Mouse (Mus musculus) megakaryocyte progenitor cell, adult 5-6 weeks (primary cell): ENCODE results near the gene Coro2b. TPM values are rescaled to one million over a fixed set of nuclear protein-coding genes. Genes with fewer than 3 reads are reported as not detected.
A peak's percentile ranks its signal among the peaks of the same experiment; 100 is the strongest.

ENCODE experiments used
- ATAC-seq: replicated peaks from 2 replicates; pipeline ENCODE4 v1.8.0; 2016; ENCODE audit warnings: mild to moderate bottlenecking, moderate TSS enrichment, inconsistent platforms; ENCODE audit not compliant: poor library complexity
- total RNA-seq, 2 experiments: library from RNA; stranded (forward) in 1 of 2; stranded (reverse) in 1 of 2; fragments of 157-497, 149-512 nt in 1 of 2; fragments of 200-1000 nt in 1 of 2; gene quantifications; 2 replicates each; pipeline versions ENCODE4 v1.2.3 to v1.2.4; 2015 to 2017

Gene Coro2b
- total RNA-seq, 2 experiments from 2014 or later = 0.30 TPM; not detected in 1

- ATAC-seq = no peak
Measured at GRCm38 (mm10) chr9:62480149-62480548, 56.7 kb downstream of the Coro2b start.

DNA sequence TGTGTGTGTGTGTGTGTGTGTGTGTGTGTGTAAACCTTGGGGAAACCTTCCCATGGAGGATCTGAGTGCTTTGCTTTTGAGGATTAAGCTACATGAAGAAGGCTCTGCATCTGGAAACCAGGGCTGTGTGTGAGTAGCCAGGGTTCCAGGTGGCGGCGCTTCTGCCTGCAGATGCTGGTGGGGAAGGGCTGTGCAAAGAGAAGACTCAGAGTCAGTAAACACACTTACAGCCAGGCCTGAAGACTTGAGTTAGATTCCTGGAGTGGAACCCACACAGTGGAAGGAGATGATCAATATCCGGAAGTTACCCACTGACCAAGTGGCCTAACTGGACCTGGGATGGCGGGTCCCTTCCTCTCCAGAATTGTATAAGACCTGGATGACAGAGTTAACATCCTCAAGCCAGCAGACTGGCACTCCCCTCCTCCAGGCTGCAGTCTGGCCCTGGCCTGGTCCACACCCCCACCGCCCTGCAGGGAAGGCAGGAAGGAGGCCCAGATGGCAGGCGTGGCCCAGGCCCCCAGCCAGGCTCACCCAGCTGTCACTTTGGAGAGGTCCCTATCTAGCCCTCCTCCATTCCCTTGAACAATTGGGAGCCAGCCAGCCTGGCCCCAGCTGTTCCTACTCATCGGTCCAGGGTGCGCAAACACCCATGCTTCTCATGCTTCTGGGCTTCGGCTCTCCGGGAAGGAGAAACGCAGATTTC is 59.9 kb downstream of the Coro2b start:
- ATAC-seq = no peak

DNA sequence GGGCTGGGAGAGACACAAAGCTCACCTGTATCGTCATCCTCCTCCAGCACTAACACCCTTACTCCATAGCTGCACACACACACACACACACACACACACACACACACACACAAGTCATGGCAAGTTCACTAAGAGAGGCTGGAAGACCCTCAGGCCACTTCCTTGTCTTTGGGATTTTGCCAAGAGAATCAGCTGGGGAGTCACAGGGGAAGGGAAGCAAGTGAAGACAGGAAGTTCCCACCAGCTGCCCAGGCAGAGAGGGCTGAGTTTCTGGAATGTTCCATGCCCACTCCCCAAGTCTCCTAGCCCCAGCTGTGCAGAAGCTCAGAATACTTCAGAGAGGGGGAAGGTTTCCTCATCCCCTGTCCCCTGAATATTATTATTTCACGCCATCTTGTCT is 62.6 kb downstream of the Coro2b start:
- no peak for ATAC-seq

GRCm38 (mm10) chr9:62471541-62472189 is 65.2 kb downstream of the Coro2b start:
- ATAC-seq = no peak

DNA sequence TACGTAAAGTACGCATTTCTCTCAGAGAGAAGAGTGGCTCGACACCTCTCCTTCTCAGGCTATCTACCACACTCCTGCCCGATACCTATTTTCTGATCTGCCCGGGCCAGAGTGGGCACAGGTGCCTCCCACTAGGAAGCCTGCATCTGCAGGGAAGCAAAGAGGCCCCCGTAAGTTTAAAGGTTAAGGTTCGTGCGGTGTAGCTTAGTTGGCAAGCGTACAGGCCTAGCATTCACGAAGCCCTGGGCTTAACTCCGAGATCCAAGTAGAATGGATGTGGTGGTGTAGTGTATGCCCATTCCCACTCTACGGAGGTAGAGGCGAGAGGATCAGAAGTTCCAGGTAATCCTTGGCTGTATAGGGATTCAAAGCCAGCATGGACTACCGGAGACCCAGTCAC is 65.8 kb downstream of the Coro2b start:
- ATAC-seq = no peak

- ATAC-seq = peak; percentile 98
Measured at GRCm38 (mm10) chr9:62470398-62470797, 66.4 kb downstream of the Coro2b start.

GRCm38 (mm10) chr9:62469696-62470095 is 67.1 kb downstream of the Coro2b start:
- no peak for ATAC-seq

DNA sequence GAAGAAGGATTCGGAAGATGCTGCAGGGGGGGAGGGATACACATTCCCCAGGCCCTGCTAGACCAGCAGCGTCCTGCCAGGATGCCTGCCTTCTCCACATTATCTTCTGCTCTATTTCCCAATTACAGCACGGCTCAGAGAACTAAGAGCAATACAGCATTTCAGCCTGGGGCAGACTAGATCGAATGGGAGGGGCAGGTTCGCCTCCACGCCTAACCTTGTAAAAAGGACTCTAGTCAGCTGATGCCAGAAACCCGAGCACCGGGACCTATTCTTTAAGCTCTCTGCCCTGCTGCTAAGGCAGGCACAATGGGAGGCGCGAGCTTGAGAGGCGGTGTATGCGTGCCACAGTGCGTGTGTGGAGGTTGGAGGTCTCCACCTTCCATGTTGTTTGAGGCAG is 67.7 kb downstream of the Coro2b start:
- no peak for ATAC-seq

GRCm38 (mm10) chr9:62467413-62467784 is 69.4 kb downstream of the Coro2b start:
- no peak for ATAC-seq

DNA sequence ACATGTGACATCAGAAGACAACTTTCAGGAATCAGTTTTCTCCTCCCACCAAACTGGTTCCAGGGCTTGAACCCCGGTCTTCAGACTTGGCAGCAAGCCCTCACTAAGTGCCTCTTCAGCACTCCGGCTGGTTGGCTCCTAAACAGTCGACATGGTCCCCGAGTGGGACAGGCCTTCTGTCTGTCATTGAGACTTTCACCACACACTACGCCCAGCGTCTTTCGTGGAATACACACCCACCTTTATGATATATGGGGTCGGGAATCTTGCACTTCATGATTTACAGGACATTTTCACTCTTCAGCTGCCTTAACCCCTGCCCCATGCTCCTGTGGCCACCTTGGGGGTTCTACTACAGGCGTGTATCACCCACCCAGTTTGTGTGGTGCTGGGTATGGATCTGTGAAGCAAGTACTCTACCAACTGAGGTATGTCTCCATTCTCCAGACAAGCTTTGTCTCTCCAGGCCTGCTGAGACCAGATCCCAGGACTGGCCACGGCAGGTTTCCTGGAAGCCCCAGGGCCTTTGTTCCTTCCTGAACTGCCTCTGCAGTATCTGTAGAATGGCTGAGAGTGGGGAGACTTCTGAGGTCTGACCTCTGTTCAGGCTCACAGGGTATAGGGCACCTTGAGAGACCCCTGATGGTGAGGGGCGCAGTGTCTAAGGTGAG is 70.0 kb downstream of the Coro2b start:
- no peak for ATAC-seq

DNA sequence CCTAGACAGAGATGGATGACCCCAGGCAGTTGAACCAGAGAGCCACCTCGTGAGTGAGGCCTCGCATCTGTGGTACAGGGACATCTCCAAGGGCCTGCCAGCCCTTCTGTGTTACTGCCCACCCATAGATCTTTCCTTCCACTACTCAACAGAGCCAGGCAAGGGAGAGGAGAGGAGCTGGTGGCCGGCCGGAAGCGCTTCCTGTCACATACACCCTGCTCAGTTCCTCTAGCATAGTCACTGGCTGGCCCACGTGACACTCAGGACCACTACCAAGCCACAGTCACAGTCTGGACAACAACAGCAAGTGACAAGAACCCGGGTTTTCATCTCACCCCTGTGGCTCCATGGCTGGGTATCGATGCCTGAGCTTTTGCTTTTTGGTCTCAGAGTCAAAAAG is 70.8 kb downstream of the Coro2b start:
- ATAC-seq = no peak

DNA sequence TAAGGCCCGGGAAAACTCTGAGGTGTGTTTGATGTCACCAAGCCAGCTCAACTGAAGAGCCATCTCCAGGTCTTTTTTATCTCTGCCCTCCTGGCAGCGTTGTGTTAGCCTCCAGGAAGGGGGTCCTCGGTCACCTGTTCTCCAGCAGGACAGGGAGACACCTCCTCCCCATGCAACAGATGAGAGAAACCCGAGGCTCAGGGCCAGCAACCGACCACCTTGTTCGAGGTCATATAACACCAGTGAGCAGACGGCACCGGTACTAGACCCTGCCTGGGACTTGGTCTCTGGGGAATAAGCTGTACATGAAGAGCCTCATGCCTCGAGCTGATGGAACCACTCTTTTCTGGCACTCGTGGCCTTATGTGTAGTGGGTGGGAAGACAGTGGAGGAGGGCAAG is 72.1 kb downstream of the Coro2b start:
- no peak for ATAC-seq

- no peak for ATAC-seq
Measured at GRCm38 (mm10) chr9:62461766-62462165, 75.1 kb downstream of the Coro2b start.

DNA sequence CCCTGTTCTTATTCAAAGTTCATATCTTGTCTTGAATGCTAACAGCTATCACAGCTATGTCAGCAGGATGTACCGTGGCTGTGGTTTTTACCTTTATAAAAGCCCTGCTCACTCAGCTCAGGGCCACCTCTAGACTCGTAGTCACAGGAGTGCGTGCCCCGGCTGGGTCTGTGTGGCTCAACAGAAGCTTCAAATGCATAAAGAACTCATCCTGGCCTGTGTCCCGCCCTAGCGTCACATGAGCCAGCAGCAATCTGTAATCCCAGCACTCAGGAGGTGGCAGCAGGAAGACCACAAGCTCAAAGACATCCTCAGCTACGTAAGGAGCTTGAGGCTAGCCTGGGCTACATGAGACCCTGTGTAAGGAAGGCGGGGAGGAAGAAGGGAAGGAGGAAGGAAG is 75.7 kb downstream of the Coro2b start:
- no peak for ATAC-seq

GRCm38 (mm10) chr9:62460086-62460485 is 76.8 kb downstream of the Coro2b start:
- ATAC-seq = no peak

GRCm38 (mm10) chr9:62458457-62458856 is 78.4 kb downstream of the Coro2b start:
- no peak for ATAC-seq

DNA sequence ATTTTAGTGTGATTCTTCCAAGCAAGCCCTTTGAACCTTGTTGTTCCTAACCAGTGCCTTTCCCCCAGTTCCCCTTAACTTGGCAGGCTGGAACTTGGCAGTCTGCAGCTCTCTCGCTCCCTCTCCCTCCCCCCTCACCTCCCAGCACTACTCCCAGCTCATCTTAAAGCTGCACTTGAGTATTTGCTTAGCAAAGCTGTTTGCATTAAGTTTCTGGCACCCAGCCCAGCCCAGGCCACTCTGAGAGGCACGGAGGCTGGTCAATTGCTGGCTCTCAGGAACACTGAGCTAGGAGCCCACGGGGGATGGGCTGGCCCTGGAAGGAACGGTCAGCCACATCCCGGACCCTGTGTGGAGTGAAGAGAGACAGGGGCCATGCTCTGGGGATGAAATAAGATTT is 80.8 kb downstream of the Coro2b start:
- ATAC-seq = no peak

DNA sequence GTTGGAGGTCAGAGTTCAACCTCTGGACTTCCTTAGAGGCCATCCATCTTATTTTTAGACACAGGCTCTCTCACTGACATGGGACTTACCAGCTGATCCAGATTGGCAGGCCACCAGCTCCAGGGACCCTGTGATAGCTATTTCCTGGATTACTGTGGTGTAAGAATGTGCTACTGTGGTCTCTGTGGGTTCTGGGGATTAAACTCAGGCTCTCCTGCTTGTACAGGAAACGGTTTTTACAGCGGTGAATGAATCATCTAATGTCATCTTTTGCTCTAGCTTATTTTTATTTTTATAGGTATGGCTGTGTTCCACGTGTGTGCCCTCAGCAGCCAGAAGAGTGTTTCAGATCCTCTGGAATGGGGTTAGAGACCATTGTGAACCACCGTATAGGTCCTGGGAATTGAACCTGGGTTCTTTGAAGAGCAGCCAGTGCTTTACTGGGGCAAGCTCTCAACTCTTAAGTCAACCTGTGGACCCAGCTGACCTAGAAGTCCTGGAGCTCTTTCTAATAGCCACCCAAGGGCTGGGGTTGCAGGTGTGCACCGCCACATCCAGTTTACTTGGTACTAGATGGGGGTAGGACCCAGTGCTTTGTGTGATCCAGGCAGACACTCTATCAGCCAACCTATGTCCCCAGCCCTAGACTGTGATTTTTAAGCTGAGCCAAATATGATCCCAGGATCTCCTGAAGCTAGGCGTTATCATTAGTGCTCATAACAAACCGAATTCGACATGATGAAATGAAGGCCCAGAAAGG is 81.5 kb downstream of the Coro2b start:
- ATAC-seq = 0 out of 2 replicates have a peak, but pooled peaks have one; percentile 44

- no peak for ATAC-seq
Measured at GRCm38 (mm10) chr9:62452373-62452993, 84.4 kb downstream of the Coro2b start.

DNA sequence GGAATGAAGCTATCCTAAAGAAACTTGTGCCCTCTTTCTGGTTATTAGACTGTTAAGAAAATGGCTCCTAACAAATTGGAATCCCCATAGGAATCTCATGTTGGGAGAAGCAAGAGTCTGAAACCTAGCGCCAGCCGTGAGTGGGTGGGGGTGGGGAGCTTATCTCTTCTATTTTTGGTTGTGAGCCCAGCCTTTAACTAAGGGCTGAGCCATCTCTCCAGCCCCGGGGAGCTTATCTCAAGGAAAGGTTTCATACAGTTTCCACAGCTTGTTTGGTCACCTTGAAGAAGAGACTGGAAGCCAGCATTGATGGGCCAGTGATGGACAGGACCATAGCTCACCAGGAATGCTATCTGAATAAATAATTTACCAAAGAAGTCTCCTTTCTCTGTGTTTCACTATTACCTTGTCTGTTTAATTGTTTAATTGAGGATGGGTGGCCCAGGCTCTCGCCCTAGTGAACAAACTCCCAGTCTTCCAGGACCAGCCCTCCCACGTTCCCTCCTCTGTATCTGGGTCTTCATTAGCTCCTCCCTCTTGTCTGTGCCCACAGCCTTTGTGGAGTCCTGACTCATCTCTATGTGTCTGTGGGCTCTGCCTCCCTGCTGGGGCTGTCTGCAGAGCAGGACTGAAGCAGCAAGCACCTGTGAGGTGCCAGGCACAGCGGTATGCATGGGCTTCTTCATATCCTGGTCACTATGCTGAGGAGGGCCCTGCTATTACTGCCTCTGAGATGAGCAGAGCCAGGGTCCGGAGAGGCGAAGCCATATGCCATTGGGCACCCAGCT is 85.1 kb downstream of the Coro2b start:
- ATAC-seq = peak; percentile 48
